Mouse (Mus musculus) liver, postnatal 0 days (tissue): ENCODE measurements around the gene Ampd1.

Experiments
- CTCF ChIP-seq: sonication (generic); IDR thresholded peaks from 2 replicates; pipeline ENCODE4 v1.5.1; 2016; ENCODE audit warnings: antibody characterized with exemption, low read depth
- EP300 ChIP-seq: IDR thresholded peaks from 2 replicates; pipeline ENCODE4 v1.6.1; 2016; ENCODE audit warnings: antibody characterized with exemption, low read depth, mild to moderate bottlenecking

DNA sequence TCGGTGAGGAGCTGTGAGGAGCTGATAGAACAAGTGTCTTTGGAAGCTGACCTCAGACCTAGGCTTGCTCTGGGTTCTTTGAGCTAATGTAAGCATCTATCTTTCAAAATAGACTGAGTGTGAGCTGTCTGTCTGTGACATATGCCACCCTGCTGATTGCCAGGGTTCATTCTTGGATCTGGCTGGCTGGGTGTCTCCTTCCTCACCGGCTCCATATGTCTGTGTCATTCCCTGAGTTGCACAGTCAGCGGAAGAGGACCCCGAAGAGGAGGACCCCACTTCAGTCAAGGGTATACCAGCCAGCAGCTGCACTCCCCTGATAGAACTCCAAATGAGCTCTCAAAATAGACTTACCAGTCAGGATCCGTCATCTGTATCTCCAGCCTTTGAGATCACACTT, 8.9 kb downstream of the Ampd1 start:
- TF ChIP-seq EP300 = no peak
- TF ChIP-seq CTCF = no peak
